Mouse (Mus musculus) midbrain, embryonic 15.5 days (tissue): ENCODE measurements at regions not wholly inside any gene's neighbourhood (a gene's known extent, or its start where the extent isn't known, plus 50 kb on each side); places are given as distances from the start of the nearest gene placed in this dataset.

Experiments used
- ATAC-seq: fragments of 200-750 bp; cut with Nextera tagmentation; replicated peaks from 2 replicates; pipeline ENCODE4 v1.8.0; 2017; ENCODE audit warnings: moderate TSS enrichment
- H3K27ac ChIP-seq: fragments of 300-500 bp; sonication (generic); 2 replicates; pipeline ENCODE4 v1.5.1; 2015; ENCODE audit warnings: mild to moderate bottlenecking, inconsistent platforms
- H3K27me3 ChIP-seq: fragments of 300-500 bp; sonication (generic); replicated peaks from 2 replicates; pipeline ENCODE4 v1.6.1; 2015; ENCODE audit warnings: inconsistent platforms
- H3K36me3 ChIP-seq: fragments of 300-500 bp; sonication (generic); replicated peaks from 2 replicates; pipeline ENCODE4 v1.6.1; 2015; ENCODE audit warnings: inconsistent platforms
- H3K4me1 ChIP-seq: fragments of 300-500 bp; sonication (generic); 2 replicates; pipeline ENCODE4 v1.6.1; 2015; ENCODE audit warnings: inconsistent platforms
- H3K4me2 ChIP-seq: fragments of 300-500 bp; sonication (generic); 2 replicates; pipeline ENCODE4 v1.6.1; 2015; ENCODE audit warnings: inconsistent platforms, mild to moderate bottlenecking, moderate library complexity
- H3K4me3 ChIP-seq: fragments of 300-500 bp; sonication (generic); 2 replicates; pipeline ENCODE4 v1.5.1; 2015; ENCODE audit warnings: mild to moderate bottlenecking, inconsistent platforms
- H3K9ac ChIP-seq: fragments of 300-500 bp; sonication (generic); 2 replicates; pipeline ENCODE4 v1.6.1; 2015; ENCODE audit warnings: mild to moderate bottlenecking, inconsistent platforms
- H3K9me3 ChIP-seq: fragments of 300-500 bp; sonication (generic); 2 replicates; pipeline ENCODE4 v1.6.1; 2016; ENCODE audit warnings: inconsistent platforms
- WGBS: fragments of 180-500 bp; shearing (Covaris S2); methylation state at CpG from one replicate; pipeline ENCODE4 v1.1.7; 2015; ENCODE audit warnings: mixed read lengths; 5-methylcytosine and 5-hydroxymethylcytosine counted together

DNA sequence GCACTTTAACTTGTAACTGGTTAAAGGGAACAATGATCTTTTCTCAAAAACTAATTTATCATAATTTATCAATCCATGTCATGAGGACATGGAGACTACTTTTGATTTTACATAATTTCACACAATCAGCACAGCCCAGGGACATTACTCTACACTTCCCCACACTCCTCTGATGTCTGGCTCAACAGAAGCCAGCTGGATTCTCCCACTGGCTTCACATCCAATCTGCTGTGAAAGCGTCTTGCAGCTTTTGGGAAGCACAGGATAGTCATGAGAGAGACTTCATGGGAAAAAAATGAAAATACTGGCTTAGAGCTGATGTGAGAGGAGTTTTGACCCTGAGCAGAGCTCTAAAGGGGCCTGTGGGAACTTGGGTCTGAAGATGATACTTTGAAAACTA is 61.7 kb upstream of the Hrasls start:
- Histone ChIP-seq H3K9ac (no peak overlapping the region), H3K4me2 (no peak overlapping the region), H3K27me3 (no peaks in the 10 kb centered on the region), H3K36me3 (no peaks in the 10 kb centered on the region), H3K4me1 (no peaks in the 10 kb centered on the region), H3K4me3 (no peak overlapping the region), H3K9me3 (no peaks in the 10 kb centered on the region), H3K27ac (no peak overlapping the region)
- no peak for ATAC-seq
- 79% methylated on average over 1 of the region's 1 CpGs for WGBS

DNA sequence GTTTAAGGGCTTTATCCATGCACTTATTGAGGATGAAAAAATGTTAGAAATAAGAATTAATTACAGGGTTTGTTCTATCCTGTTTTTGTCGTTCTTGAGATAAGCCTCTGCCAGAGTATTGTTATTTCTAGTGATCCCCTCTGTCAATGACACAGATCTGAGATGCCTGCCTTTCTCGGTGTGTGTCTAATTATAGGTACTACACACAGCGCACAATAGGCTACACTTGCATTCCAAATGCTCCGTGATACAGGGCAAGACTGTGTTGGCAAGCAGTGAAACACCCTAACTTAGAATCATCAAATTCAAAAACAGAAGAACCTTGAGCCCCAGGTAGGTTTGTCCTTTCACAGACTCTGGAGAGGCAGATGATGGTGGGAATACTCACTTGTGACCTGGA is 90.3 kb upstream of the Hrasls start:
- Histone ChIP-seq H3K4me3 (no peak overlapping the region), H3K27me3 (no peaks in the 10 kb centered on the region), H3K9ac (no peak overlapping the region), H3K36me3 (no peaks in the 10 kb centered on the region), H3K4me2 (no peak overlapping the region), H3K27ac (no peak overlapping the region), H3K4me1 (no peaks in the 10 kb centered on the region), H3K9me3 (no peaks in the 10 kb centered on the region)
- ATAC-seq = no peak
- WGBS = 77% methylated on average over 4 of the region's 4 CpGs

DNA sequence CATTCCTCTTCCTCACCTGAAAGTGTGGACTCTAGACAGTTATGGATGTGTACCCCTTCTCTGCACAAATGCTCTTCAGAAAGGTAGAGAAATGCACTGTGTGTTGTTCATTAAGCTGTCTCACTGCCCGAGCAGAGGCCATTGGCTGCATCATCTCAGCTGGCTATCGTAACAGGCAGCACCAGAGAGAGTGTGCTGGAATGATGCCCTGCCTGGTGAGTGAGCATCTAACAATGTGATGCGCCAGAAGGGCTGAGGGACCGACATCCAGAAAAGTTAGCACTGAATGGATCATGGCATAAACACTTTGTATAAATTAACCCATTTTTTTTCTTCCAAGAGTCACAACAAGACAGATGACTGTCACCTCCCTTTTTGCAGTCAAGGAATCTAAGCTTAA is 112.7 kb upstream of the Hrasls start:
- Histone ChIP-seq H3K9ac (no peak overlapping the region), H3K9me3 (no peaks in the 10 kb centered on the region), H3K27me3 (no peaks in the 10 kb centered on the region), H3K4me2 (no peak overlapping the region), H3K4me1 (no peaks in the 10 kb centered on the region), H3K4me3 (no peak overlapping the region), H3K27ac (no peak overlapping the region), H3K36me3 (no peaks in the 10 kb centered on the region)
- 92% methylated on average over 4 of the region's 4 CpGs for WGBS
- ATAC-seq = no peak

DNA sequence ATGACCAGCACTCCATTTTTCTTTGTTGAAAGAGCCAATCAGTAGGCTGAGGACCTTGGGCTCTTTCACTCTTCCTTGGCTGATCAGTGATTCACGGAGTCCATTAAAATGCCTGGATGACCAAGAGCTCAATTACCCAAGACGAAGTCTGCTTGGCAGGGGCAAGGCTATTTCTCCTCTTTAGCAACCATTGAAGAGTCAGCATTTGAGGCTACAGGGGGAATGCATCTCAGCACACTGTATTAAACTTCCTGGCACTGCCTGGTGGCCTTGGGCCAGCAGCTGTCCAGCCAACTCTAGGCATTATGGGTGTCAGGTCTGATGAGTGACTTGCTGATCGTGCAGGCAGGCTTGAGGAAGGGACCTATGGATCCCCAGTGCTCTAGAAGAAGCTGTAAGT is 136.5 kb upstream of the Mb21d2 start:
- 77% methylated on average over 3 of the region's 3 CpGs for WGBS
- H3K4me1 ChIP-seq = no peaks in the 10 kb centered on the region

DNA sequence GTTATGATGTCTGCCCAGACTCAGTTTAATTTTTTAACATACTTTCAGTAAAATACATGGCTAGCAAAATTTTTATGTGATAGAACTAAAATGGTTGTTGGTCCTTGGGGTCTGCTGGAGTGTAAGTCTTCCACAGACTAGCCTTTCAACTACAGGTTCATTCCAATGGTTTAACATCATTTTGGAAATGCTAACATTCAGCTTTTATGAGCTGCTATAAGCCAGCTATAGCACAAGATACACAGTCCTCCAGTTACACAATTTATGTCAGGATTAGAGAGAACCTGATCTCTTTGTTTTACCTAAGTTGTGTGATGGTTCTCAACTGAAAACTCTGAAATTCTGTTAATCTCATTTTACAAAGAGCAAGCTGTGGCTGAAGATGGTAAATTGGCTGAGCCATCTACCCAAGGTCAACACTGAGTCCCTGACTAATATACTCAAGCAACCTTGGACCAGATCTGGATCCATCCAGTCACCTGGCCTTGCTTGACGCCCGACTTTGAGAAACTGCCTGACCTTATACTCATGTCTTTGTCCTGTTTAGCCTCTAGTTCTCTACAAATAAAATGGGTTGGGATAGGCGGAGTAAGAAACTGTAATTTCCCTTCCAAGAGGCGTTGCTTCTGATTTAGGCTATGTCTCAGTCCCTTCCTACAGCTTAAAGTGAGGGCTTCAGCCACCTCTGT is 135.8 kb upstream of the Mb21d2 start:
- no peaks in the 10 kb centered on the region for H3K27me3 ChIP-seq
- H3K9ac ChIP-seq = no peak overlapping the region
- no peaks in the 10 kb centered on the region for H3K4me1 ChIP-seq
- no peaks in the 10 kb centered on the region for H3K9me3 ChIP-seq
- no peak for ATAC-seq
- no peak overlapping the region for H3K4me2 ChIP-seq
- H3K4me3 ChIP-seq = no peak overlapping the region
- no peak overlapping the region for H3K27ac ChIP-seq
- H3K36me3 ChIP-seq = no peaks in the 10 kb centered on the region
- WGBS = 88% methylated on average over 4 of the region's 4 CpGs

More for the DNA sequence above, 136.5 kb upstream of the Mb21d2 start:
- no peak for ATAC-seq
- no peak overlapping the region for H3K9ac ChIP-seq
- H3K27me3 ChIP-seq = no peaks in the 10 kb centered on the region
- no peaks in the 10 kb centered on the region for H3K9me3 ChIP-seq
- H3K27ac ChIP-seq = no peak overlapping the region
- no peak overlapping the region for H3K4me3 ChIP-seq
- H3K36me3 ChIP-seq = no peaks in the 10 kb centered on the region
- no peak overlapping the region for H3K4me2 ChIP-seq

DNA sequence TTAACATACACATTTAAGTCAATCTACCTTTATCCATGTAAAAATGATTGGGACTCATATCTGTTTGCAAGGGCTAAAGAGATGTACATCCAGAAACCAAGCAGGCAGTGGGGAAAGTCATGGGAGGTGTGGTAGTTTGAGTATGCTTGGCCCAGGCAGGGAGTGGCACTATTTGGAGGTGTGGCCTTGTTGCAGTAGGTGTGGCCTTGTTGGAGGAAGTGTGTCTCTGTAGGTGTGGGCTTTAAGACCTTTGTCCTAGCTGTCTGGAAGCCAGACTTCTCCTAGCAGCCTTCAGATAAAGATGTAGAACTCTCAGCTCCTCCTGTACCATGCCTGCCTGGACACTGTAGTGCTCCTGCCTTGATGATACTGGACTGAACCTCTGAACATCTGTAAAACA is 133.9 kb upstream of the Mb21d2 start:
- no peak overlapping the region for H3K4me3 ChIP-seq
- no peak for ATAC-seq
- no peak overlapping the region for H3K9ac ChIP-seq
- H3K9me3 ChIP-seq = no peaks in the 10 kb centered on the region
- H3K4me1 ChIP-seq = no peaks in the 10 kb centered on the region
- no peak overlapping the region for H3K27ac ChIP-seq
- H3K4me2 ChIP-seq = no peak overlapping the region
- no peaks in the 10 kb centered on the region for H3K36me3 ChIP-seq
- H3K27me3 ChIP-seq = no peaks in the 10 kb centered on the region; the same call in 1 of the 2 replicates

DNA sequence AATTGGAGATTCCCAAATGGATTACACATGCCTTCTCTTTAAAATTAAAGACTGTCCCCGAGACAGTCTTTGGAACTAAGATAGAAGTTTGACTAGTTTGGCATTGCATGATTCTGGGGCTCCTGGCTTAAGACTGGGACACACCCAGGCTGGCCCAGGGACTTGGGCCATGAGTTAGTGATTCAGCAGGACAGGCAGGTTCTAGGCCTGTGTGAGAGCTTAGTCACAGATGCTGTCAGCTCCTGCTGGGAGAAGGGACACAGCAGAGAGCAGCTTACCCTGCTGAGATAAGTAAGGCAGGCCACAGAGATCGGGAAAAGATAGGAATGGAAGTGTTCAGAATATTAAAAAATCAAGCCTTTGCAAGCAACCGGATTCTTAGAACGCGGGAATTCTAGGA is 127.6 kb upstream of the Mb21d2 start:
- Histone ChIP-seq H3K9me3 (no peaks in the 10 kb centered on the region), H3K9ac (no peak overlapping the region), H3K4me3 (no peak overlapping the region), H3K4me1 (peaks cover 6% of the 10 kb centered on the region), H3K4me2 (no peak overlapping the region), H3K27me3 (no peaks in the 10 kb centered on the region; the same call in 1 of the 2 replicates), H3K27ac (no peak overlapping the region), H3K36me3 (no peaks in the 10 kb centered on the region)
- ATAC-seq = no peak
- WGBS = 60% methylated on average over 5 of the region's 5 CpGs

DNA sequence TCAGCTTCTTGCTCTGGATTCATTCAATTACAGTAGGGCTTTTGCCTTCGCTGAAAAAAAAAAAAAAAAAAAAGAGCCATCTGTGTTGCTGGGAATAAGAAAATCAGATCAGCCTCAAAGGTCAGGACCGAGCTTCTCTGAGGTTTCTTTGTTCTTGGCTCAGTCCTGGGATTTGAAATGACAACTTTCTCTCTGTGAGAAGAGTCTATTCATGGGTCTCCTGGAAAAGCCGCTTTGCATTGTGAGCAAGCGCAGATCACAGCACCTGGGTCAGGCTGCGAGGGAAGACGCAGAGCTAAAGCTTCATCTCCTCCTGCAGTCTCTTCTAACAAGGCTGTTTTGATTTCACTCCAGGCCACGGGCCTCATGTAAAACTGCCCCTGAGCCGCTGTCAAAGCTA is 125.0 kb upstream of the Mb21d2 start:
- Histone ChIP-seq H3K27ac (peak overlapping the region; percentile 45; the same call in 1 of the 2 replicates), H3K36me3 (no peaks in the 10 kb centered on the region), H3K27me3 (no peaks in the 10 kb centered on the region; the same call in 1 of the 2 replicates), H3K4me2 (peak overlapping the region; percentile 41), H3K9ac (no peak overlapping the region; the same call in 1 of the 2 replicates), H3K4me1 (peaks cover 6% of the 10 kb centered on the region), H3K4me3 (peak overlapping the region; percentile 14; the same call in 1 of the 2 replicates), H3K9me3 (no peaks in the 10 kb centered on the region)
- 6% methylated on average over 8 of the region's 8 CpGs for WGBS
- ATAC-seq = peak; percentile 84

DNA sequence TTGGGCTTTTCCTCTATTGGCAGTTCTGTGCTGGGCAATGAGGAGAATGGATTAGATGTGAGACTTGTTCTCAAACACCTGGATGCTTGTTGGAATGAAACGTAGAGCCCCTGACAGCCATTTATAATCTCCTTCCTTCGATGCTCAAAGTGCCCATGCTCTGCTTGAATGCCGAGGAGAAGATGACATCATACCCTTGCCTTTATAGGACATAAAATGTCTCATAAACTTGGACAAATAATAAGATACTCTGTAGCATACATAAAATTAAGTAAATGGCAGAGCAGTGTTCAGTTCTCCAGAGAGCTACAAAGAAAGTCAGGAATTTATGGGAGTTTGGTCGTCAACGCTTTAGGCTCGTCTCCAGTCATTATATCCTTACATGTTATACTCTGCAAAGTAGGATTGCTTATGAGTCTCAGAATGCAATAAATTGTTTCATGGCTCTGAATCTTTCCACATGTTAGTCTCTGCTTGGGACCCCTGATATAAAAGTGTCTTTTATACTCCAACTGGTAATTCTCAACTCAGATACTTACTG is 117.0 kb upstream of the Mb21d2 start:
- no peaks in the 10 kb centered on the region for H3K4me1 ChIP-seq
- no peak for ATAC-seq
- H3K4me3 ChIP-seq = no peak overlapping the region
- H3K27me3 ChIP-seq = no peaks in the 10 kb centered on the region
- no peak overlapping the region for H3K9ac ChIP-seq
- 90% methylated on average over 6 of the region's 6 CpGs for WGBS
- H3K9me3 ChIP-seq = no peaks in the 10 kb centered on the region
- no peak overlapping the region for H3K4me2 ChIP-seq
- H3K27ac ChIP-seq = no peak overlapping the region
- H3K36me3 ChIP-seq = no peaks in the 10 kb centered on the region

DNA sequence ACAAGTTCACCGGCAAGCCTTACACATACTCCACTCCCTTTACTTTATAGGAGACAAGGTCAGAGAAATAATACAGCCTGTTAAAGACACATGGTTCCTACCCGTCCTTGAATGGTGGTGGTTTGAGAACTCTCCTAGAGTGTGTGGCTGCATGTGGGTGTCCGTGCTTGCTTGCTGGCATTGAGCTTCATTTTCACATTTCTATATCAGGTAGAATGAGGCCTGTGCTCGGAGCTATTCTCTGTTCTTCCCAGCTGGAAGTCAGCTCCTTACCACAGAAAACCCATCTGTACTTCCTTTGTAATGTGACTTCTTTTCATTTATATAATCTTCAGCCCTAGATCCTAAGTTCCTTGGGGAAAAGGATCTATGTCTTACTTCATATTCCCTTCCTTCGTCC is 106.0 kb upstream of the Mb21d2 start:
- WGBS = 79% methylated on average over 5 of the region's 5 CpGs
- Histone ChIP-seq H3K9ac (no peak overlapping the region), H3K4me2 (no peak overlapping the region), H3K9me3 (no peaks in the 10 kb centered on the region), H3K36me3 (no peaks in the 10 kb centered on the region), H3K4me1 (peaks cover 8% of the 10 kb centered on the region; the same call in 1 of the 2 replicates), H3K27ac (no peak overlapping the region), H3K27me3 (no peaks in the 10 kb centered on the region), H3K4me3 (no peak overlapping the region)
- ATAC-seq = no peak

DNA sequence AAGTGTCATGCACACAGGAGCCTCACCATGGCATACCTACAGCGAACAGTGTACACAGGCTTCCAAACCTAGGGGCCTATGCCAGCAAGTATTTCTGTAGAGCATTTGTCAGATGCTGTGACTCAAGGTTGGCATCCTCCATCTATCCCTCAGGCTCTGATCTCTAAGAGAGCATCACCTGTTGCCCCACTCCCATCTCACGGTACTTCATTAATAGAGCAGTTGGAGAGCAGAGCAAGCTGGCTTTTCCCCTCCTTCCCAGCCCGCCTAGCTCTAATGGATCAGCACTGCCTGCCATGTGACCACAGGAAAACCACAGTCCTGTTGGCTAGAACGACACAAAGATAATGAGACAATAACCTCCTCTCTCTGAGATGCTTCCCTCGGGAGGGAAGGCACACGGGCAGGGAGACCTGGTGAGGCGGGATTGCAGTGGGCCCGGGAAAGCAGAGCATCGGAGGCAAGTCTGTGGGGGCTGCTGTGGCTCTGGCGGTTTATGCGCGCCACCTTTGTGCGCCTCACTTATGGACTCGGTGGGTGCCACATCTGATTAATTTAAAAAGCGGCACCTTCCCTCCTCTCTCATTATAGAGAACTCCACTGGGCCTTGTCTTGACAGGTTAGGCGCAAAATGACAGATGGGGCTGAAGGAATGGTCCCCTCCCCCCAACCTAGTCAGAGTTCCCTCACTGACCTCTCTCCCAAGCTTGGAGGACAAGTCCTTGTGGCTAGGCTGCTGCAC is 104.8 kb upstream of the Mb21d2 start:
- H3K27me3 ChIP-seq = no peaks in the 10 kb centered on the region
- peaks cover 8% of the 10 kb centered on the region; the same call in 1 of the 2 replicates for H3K4me1 ChIP-seq
- peak overlapping the region; percentile 37 for H3K4me2 ChIP-seq
- ATAC-seq = peak; percentile 84
- H3K9ac ChIP-seq = no peak overlapping the region
- no peaks in the 10 kb centered on the region for H3K36me3 ChIP-seq
- H3K4me3 ChIP-seq = no peak overlapping the region
- 27% methylated on average over 16 of the region's 16 CpGs for WGBS
- H3K27ac ChIP-seq = 0 out of 2 replicates have a peak overlapping the region, but pooled peaks have one; percentile 42
- H3K9me3 ChIP-seq = no peaks in the 10 kb centered on the region

DNA sequence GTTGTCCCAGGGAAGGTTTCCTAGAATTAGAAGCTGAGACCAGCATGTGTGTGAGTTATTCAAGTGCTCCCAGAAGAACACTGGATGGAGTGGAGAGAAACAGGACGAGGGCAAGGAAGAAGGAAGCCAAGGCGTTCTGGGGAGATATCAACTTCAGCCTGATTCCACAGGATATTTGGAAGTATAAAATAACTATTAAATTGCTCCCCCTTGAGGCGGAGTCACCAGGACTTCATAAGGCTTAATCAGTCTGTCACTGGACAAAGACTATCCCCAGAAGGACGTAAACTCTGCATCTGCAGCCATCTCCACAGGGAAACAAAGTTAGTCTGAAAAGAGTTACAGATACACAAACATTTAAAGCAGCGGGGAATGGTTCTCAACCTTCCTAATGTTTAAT is 103.9 kb upstream of the Mb21d2 start:
- ATAC-seq = no peak
- Histone ChIP-seq H3K4me2 (no peak overlapping the region), H3K4me1 (peaks cover 8% of the 10 kb centered on the region; the same call in 1 of the 2 replicates), H3K9ac (no peak overlapping the region), H3K4me3 (no peak overlapping the region), H3K27ac (no peak overlapping the region), H3K27me3 (no peaks in the 10 kb centered on the region), H3K9me3 (no peaks in the 10 kb centered on the region), H3K36me3 (no peaks in the 10 kb centered on the region)
- WGBS = 79% methylated on average over 5 of the region's 5 CpGs
